Mouse (Mus musculus) adrenal gland, adult 8-10 months (tissue): ENCODE measurements around the gene Fyn. TPM values are rescaled to one million over a fixed set of nuclear protein-coding genes. Genes with fewer than 3 reads are reported as not detected.

Experiments
- DNase-seq: peaks from one replicate; pipeline ENCODE4 v3.0.0; 2022
- total RNA-seq, 4 experiments: library from RNA; stranded (reverse); gene quantifications; 2 replicates each; pipeline ENCODE4 v1.2.4; 2022

Fyn gene
- total RNA-seq, 4 experiments from 2014 or later = 42.7 to 61.7 (median 54.9) TPM

DNA sequence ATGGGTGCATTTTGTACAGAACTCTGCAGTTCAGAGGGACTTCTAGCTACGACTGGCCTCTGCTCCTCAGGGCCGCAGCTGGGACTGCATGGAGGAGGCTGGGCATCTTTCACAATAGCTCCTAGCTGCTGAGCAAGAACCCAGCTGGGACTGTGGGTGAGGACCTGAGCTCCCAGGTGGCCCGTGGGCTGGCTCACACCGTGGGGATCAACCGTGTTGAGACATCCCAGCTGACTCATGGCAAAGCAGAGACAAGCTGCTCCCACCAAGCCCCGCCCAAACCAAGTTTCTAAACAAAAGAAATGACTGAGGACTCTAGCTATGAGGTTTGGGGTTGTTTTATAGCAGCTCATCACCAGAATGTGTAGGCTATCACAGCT is 204.0 kb downstream of the Fyn start:
- no peak for DNase-seq

DNA sequence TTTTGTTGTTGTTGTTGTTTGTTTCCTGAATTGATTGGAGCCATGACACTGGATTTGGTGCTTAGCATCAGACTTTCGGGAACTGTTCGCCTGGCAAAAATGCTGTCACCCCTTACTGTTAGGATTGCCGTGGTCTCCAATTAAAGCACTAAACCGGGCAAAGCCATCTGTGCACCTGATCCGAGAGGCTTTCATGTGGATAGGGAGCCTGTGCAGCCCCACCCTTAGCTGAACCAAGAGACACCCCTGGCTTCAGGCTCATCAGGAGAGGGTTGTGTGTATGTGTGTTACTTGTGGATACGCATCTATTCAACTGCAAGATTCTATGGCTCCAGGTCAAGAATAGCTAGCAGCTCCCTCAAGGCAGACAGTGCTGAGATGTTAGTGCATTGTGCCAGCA is 207.8 kb downstream of the Fyn start:
- DNase-seq = no peak

DNA sequence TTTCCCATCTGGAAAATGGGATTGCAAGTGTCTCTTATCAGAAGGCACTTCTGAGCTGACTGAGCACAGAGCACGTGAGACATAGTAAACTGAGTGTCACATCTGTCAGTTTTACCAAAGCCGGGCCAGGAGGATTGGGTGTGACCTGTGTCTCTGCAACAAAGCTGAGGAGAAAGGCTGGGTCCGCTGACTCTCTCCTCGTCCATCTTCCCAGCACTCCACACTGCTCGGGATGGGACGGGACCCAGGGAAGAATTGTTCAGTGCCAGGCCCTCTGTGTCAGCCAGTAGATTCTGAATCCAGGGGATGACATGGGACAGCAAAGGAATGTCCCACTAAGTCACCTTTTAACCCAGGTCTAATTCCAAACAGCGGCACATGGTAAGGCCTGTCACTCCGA is 211.8 kb downstream of the Fyn start:
- no peak for DNase-seq

DNA sequence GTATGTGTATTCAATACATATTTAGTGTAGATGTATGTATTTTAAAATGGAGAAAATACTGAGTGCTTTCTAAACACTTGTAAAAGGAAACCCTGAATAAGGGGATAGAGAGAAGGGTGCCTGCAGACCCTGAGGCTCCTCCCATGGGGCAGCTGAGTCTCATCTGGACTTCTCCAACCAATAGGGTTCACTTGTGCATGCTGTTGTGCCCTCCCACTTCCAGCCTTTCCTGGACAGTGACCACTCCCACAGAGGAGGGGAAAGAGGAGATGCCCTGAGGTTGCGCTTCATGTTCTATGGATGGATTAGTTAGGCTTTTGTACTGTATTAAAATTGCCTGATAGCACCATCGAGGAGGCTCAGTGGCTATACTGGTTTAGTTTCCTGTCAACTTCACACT is 213.7 kb downstream of the Fyn start:
- no peak for DNase-seq

DNA sequence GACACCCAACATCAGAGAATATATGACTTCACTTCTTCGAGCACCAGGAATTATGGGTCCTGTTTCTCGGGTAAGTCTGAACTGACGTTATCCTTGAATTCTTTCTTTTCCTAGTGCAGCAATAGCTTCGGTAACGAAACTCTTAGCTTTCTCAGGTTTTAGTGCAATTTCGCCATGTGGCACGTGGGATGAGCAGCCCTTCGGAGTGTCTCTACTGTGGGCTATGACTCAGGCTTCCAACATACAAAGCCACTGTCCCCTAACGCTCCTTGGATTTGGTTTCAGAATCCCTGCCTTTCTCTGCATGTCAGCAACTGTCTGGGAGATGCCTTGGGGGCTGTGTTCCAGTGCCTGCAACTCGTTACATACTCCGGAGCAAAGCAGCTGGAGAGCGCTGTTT is 215.1 kb downstream of the Fyn start:
- no peak for DNase-seq

DNA sequence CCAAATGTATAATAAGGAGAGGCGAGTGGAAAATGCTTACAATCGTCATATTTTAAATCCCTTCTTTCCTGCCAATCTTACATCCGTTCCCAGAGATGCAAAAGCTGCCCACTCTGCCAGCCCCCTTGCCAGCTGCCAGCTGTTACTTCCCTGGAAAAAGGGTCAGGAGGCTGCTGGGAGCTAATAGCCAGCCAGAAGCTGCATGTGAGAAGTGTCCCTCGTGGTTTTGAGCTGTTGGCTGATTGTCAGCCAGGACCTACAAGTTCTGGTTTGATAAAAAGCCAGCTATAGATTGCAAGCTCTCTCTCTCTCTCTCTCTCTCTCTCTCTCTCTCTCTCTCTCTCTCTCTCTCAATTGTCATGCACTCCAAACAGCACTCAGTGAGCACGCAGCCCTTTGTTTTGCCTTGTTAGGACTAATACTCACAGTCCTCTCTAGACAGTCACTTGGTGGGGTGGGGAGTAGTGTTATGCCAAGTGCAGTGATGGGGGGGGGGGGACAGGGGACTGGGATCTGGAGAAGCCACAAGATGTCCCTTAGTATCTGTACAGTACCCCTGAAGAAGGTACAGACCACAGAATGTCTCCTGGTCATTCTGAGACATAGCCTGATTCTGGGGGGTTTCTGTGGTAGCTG is 218.8 kb downstream of the Fyn start:
- DNase-seq = no peak

DNA sequence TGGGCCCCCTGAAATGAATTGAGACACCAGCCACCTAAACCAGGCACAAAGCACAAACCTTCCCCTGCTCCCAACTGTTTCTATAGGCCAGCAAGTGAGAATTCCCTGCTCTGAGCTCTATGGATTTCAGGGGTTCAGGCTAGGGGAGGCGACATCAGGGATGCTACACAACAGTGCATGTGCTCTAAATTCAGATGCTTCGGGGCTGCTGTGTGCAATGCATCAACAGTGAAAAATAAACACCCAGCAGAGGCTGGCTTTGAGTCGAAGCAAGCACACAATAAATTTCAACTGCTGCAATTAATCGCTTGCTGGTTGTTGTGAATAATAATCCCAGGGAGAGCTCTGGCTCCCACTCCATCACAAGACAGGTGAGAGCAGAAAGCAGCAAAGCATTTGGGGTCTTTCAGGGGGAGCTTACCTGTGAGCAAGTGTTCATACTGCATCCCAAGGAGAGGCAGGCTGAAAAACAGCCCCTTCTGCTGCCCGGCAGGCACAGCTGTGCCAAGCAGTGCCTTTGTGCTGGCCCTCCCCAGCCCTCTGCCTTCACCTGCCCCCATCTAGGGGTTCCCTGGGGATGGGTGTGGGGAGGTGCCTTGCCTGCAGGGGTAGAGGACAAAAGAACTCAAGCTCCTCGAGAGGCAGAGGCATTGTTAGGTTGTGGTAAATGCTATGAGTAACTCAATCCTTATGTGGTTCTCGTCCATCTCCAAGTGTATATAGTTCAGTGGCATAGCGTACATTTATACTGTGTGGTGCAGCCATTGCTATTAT is 219.5 kb downstream of the Fyn start:
- no peak for DNase-seq

DNA sequence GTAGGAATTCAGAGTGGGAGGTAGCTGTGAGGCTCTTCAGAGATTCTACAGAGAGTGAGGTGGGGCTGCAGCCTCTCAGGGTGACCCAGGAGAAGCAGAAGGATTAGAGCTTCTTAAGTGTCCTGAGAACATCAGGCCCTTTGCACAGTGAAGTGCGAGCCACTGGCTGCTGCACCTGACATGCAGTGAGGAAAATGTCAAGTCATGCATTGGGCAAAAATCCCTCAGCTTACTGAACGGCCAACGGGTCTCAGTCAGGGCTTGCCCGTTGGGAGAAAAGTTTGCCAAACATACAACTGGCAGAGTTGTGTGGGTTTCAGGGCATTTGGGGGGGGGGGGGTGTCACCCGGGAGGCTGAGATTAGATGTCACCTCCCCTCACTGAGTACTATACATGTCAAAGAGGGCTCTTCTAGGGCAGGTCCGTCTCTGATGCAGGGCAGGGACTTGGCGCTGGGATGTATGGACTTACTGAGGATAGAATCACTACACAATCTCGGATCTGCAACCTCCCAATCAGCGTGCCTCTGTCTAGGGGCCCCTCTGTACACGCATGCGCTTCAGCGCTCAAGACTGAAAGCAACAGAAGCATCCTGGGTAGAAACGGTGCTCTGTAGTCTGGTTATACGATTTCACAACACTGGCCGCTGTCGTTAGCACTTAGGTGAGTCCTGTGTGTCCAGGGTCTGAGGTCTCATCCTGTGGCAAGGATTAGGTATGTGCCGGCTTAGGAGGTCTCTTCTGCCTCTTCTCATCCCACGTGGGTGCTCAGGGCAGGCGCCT is 221.3 kb downstream of the Fyn start:
- no peak for DNase-seq

DNA sequence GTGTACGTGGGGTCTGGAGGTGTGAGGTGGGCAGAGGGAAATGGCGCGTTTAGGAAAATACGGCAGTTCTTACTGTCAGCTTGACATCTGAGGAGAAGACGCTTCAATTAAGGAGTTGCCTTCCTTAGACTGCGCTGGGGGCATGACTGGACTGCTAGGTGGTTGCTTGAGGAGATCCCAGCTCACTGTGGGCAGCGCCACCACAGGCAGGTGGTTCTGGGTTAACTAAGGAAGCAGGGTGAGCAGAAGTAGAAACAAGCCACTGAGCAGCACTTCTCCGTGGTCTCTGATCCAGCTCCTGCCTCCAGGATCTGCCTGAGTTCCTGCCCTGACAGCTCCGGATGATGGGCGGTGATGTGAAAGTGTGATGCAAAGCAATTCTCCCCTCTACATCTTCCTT is 222.0 kb downstream of the Fyn start:
- DNase-seq = no peak

DNA sequence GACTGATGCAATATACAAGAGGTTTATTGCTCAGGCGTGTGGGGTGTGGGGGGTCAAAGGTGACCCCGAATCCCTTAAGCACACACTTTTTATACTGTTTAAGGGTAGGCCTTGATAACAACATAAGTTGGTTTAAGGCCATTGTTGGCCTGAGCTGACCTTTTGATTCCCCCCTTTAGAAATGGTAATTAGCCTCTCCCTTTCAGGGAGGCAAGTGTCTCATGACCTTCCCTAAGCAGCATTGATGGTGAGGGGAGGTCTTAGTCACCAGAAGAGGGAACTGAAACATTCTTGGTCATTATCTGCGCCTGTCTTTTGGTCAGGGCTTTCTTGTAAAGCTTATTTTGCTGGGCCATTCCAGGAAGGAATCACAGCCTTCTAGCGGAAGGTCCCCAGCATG is 223.8 kb downstream of the Fyn start:
- no peak for DNase-seq

DNA sequence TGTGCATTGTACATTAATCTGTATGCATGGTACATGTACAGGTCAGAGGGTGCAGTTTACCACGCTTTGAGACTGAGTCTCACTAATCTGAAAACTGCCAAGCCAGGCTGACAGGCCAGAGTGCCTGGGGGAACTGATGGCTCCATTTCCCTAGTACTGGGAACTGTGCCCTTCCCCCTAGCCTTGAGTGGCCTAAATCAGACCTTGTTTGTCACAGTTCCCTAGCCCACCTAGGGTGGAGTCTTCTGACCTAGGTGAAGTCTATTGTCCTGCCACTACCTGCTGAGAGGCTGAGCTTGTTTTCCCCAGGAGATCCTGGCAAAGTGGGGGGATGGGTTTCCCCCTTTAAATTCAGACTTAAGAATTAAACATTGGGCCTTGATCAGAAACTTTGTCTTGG is 226.1 kb downstream of the Fyn start:
- no peak for DNase-seq

DNA sequence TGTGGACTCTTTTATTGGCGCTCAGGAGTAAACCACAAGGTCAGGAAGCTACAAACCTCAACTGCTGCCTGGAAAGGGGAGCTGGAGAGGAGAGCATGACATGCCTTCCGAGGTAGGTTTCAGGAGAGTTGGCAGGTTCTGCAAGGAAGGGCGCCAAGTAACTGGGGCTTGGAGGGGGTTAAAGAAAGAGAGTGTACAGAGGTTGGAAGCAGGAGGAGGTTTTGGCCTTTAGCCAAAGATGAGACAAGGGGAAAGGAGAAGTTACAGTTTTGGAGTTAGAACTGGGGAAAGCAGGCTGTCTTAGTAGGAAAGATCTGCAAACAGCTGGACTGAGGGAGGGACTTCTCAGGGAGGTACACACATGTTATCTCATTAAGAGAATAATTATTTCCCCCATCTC is 227.2 kb downstream of the Fyn start:
- no peak for DNase-seq

DNA sequence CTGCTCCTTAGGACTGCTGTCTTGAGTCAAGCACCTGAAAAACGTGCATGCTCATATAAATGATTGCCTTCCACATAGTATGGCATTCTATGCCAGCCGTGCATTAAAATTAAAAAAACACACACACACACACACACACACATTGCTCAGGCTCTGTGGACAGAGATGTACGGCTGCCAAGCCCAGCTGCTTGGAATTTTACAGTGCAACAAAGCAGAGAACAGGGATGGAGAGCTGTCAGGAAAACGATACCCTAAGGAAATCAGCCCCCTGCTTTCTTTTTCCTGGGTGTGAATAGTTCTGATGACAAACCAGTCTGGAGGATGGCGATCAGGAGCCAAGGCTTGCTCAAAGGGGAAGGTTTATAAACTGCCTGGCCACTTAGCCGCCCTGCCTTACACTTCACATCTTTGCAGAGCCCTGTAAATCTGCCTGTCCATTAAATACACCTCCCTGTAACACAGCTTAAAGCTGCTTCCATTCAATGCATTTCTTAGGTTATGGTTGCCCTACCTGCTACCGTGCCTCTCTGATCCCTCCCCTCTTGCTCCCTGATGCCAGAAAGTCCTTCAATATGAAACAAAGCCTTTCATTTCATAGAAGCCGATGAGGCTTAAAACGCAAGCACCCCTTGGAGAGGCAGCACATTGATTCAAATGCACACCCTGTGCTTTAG is 228.6 kb downstream of the Fyn start:
- no peak for DNase-seq

DNA sequence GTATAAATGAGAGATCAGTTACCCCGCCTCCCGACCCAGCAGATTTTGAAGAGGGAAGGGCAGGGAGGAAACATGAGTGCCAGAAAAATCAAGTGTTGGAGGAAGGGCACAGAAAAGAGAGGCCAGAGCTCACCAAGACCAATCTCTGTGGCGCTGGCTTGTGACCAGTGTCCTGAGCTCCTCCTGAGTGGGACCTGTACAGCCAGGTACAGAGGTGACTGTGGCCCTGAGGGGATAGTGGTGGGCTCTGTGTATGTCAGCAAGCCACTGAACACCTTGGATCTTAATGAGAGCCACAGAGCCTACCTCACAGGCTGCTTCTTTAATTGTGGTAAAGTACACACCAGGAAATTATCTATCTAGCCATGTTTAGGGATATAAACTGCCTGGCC is 229.1 kb downstream of the Fyn start:
- DNase-seq = no peak

DNA sequence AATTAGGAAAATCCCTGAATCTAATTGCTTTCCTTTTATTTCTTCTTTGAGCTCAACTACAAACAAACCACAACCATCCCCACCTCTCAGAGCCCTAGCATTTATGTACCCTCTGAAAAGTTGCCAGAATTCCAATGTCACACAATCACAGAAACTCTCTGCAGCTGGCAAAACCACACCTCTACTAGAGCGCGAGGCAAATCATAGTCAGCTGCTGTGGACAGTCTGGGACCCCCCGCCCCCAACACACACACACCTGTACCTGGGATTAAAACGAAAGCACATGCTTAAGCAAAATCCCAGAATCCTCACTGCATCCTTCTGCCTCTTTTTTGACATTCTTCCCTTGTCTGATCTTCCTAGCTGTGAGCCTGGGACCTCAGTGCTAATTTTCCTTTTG is 230.9 kb downstream of the Fyn start:
- no peak for DNase-seq

DNA sequence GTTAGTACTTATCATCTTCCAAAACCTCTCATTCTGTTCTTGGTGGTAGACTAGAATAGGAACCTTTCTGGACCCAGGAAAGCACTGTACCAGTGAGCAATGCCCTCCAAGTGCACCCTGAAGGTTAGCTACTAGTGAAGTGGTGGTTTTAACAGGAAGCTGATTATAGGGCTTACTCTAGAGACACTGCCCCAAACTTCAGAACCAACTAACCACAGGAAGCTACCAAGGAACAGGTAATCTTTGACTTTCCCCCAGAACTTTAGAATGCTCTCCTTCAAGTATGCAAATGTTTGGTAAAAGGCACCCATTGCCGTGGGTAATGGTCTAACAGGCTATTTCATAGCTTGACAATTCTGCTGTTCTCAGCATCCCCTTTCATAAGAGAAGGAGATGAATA is 231.5 kb downstream of the Fyn start:
- DNase-seq = no peak

DNA sequence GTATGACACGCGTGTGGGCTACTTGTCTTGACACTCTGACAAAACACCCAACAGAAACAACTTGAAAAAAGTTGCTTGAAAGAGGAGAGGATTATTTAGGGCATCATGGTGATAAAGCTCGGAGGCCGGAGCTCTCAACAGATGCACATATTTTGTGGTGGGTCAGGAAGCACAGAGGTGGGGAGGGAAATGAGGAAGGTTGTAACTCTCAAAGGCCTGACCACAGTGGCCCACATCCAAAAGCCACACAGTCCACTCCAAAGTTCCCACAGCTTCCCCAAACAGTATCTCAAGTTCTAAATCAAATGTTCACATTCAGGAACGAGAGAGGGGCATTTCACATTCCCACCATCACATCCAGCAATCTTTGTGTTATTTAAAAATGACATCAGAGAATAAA is 232.4 kb downstream of the Fyn start:
- no peak for DNase-seq

DNA sequence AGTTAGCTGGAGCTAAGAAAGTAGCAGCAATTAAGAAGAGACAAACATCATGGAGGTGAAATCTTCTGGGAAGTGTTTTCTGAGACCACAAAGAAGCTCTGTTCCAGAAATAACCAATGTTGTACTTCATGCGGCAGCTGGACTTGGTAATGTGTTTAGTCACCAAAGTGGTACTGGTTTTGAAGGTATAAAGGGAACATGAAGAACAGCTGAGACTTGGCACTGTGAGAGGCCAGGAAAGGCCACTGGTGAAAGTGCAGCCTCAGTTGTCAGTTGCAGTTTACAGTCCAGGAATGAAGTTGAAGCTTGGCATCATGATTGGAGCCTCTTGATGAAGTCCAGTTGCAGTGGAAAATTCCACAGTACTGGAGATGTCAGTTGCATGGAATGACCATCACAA is 237.8 kb downstream of the Fyn start:
- DNase-seq = no peak

DNA sequence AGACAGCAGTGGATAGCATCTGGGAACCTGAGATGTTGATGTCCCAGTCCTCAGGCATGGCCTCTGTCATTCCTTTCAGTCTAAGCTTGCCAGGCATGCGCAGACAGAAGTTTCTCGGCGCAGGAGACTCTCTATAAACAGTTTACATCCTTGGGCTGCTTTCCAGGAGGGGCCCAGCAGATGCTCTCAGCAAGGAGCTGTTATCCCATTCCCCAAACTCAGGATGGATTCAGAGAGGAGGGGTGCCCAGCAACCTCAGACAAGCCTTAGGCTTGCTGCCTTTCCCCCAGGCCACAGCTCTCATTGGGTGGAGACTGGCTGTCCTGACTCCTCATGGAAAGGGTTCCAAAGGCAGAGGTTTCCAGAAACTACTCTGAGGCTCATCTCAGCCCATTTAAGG is 242.6 kb downstream of the Fyn start:
- no peak for DNase-seq

DNA sequence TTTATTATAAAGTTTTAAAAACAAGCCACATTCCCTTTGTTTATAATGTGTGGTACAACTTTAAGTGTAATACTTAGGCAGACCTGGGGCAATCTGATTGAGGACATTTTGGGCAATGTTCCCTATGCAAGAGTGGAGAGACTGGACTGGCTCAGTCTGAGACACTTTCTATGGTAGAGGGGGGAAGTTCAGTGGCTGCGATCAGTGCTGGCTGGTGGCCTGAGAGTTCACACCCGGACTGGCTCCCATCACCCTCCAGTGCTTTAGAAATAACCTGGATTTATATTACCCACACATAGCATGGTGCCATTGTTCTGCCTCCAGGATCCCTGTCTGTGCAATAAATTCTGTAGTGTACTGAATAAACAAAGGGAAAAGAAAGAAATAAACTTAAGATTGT is 243.5 kb downstream of the Fyn start:
- DNase-seq = no peak

DNA sequence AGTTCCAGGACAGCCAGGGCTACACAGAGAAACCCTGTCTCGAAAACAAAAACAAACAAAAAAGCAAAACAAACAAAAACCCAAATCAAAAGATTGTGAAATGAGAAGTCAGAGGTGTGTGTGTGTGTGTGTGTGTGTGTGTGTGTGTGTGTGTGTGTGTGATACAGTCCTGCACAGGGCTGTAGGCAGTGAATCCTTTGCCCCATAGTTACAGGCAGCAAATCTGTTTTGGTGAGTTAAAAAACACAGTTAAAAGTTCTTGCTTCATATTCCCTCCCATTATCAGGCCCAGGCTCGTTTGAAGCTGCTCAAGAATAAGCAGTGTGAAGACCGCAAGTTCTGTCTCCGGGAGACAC is 244.0 kb downstream of the Fyn start, which contains the start of gene Traf3ip2:
Gene Traf3ip2 (plus strand): TSS at position 302 of the 356 bp plus-strand sequence.
- DNase-seq = no peak

DNA sequence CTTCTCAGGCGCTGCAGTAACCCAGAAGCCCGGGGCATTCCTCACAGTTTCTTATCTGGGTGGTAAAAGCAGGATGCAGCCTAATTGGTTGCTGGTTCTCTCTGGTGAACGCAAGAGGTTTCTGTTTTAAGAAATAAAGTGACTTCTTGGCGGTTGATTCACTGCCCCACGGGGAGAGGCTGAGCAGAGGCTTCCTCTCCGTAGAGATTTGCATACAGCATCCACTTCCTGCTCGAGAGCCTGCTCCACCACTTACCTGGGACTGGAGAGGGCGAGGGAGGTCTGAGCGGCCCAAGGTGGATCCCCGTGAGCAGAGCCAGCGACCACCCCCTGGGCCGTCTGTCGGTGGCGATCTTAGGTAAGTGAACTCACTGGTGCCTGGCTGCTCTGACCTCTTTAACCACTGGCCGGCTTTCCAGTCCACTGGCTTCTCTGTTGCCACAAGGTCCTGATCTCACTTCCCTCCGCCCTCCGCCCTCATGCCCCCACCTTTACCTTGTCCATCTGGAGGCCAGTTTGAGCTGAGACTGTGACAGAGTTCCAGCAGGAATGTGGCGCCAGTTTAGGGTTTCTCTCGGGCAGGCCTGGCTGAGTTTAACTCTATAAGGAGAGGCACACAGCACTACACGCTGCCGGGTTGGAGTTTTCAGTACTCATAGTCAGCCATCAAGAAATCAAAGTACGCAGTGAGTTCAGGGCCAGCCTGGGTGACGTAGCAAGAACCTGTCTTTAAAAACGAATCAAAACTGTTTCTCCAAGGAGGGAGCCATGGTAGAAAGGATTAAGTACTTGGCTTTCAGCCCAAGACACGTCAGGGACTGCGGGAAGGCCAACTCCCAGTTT is 244.6 kb downstream of the Fyn start:
- DNase-seq = peak; percentile 69
